Mouse (Mus musculus) cortical plate, adult 2 months (tissue): ENCODE data around the gene Vsir.

ENCODE experiments used
- CTCF ChIP-seq: fragments of 200-500 bp; IDR thresholded peaks from 2 replicates; pipeline ENCODE4 v1.5.1; 2011; ENCODE audit warnings: mild to moderate bottlenecking, control low read depth, low read length; ENCODE audit not compliant: insufficient read depth; ENCODE audit errors: extremely low read depth
- POLR2A ChIP-seq: fragments of 200-500 bp; IDR thresholded peaks from 2 replicates; pipeline ENCODE4 v1.6.1; 2011; ENCODE audit warnings: mild to moderate bottlenecking, low read length, control low read depth; ENCODE audit not compliant: insufficient read depth; ENCODE audit errors: extremely low read depth

DNA sequence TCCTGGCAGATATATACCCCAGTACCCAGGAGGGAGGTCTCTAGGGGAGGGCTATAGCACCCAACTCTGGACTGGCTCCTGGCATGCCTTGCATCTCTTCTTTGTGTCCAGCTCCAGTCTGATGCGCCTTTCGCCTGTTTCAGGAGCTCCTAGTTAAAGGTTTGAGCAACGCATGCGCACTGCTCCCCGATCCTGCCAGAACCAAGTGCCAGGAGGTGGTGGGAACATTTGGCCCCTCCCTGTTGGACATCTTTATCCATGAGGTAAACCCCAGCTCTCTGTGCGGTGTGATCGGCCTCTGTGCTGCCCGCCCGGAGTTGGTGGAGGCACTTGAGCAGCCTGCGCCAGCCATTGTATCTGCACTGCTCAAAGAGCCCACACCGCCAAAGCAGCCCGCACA is 47.0 kb upstream of the Vsir start:
- no peak for TF ChIP-seq CTCF
- TF ChIP-seq POLR2A = no peak
